Mouse (Mus musculus) neural tube, embryonic 14.5 days (tissue): ENCODE results near the gene Clgn. TPM values are rescaled to one million over a fixed set of nuclear protein-coding genes. Genes with fewer than 3 reads are reported as not detected.

ENCODE experiments used
- ATAC-seq: fragments of 200-750 bp; cut with Nextera tagmentation; 2 replicates; pipeline ENCODE4 v1.8.0; 2017; ENCODE audit warnings: low read depth, mild to moderate bottlenecking, moderate TSS enrichment, moderate library complexity
- H3K27ac ChIP-seq: fragments of 300-500 bp; sonication (generic); 2 replicates; pipeline ENCODE4 v1.5.1; 2014; ENCODE audit warnings: low read depth, mild to moderate bottlenecking, control low read depth, low read length, moderate library complexity, mixed read lengths
- H3K27me3 ChIP-seq: fragments of 300-500 bp; sonication (generic); 2 replicates; pipeline ENCODE4 v1.6.1; 2014; ENCODE audit warnings: low read length; ENCODE audit not compliant: control insufficient read depth, insufficient read depth
- H3K36me3 ChIP-seq: fragments of 300-500 bp; sonication (generic); 2 replicates; pipeline ENCODE4 v1.6.1; 2014; ENCODE audit warnings: low read length, mixed read lengths; ENCODE audit not compliant: control insufficient read depth, insufficient read depth
- H3K4me1 ChIP-seq: fragments of 300-500 bp; sonication (generic); 2 replicates; pipeline ENCODE4 v1.6.1; 2014; ENCODE audit warnings: low read length; ENCODE audit not compliant: control insufficient read depth, insufficient read depth
- H3K4me2 ChIP-seq: fragments of 300-500 bp; sonication (generic); 2 replicates; pipeline ENCODE4 v1.6.1; 2014; ENCODE audit warnings: mild to moderate bottlenecking, low read depth, low read length, control low read depth
- H3K4me3 ChIP-seq: fragments of 300-500 bp; sonication (generic); 2 replicates; pipeline ENCODE4 v1.5.1; 2014; ENCODE audit warnings: low read depth, low read length, control low read depth, mixed read lengths
- H3K9ac ChIP-seq: fragments of 300-500 bp; sonication (generic); replicated peaks from 2 replicates; pipeline ENCODE4 v1.6.1; 2014; ENCODE audit warnings: low read depth, mild to moderate bottlenecking, control low read depth, low read length, mixed read lengths
- H3K9me3 ChIP-seq: fragments of 300-500 bp; sonication (generic); 2 replicates; pipeline ENCODE4 v1.6.1; 2016; ENCODE audit warnings: low read length; ENCODE audit not compliant: control insufficient read depth
- whole genome bisulfite sequencing: fragments of 180-500 bp; shearing (Covaris S2); extraction: QIAGEN DNeasy Blood & Tissue Kit; methylation state at CpG from one replicate; pipeline ENCODE4 v1.1.7; 2014; 5-methylcytosine and 5-hydroxymethylcytosine counted together
- polyA plus RNA-seq: library from polyadenylated mRNA; unstranded; fragments of >200 nt; fragmentation: Nextera tagmentation; extraction: Ambion mirVana; gene quantifications from 2 replicates; pipeline ENCODE4 v1.2.1, GENCODE M21; 2014

Gene Clgn
- polyA plus RNA-seq, 1 experiment from 2014 or later = 15.6 TPM

DNA sequence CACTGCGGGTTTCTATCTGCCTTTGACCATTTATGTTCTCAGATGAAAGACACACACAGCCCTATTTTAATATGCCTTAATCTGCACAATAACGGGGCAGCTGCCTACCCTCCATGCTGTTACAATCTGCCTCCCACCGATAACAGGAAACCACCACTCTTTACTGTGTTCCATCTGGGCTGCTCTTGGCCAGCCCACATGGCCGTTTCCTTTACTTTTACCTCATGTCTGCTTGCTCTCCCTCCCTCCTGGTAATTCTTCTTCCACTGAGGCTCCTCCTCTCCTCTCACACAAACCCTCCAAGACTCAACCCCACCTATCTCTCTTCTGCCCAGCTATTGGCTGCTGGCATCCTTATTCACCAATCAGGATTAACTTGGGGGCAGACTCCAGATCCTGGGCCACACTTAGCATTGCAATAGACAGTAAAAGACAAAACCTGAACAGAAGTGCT, 39.4 kb downstream of the Clgn start:
- no peaks in the 10 kb centered on the region for H3K27me3 ChIP-seq
- no peak overlapping the region for H3K27ac ChIP-seq
- H3K36me3 ChIP-seq = peaks cover 5% of the 10 kb centered on the region; the same call in 1 of the 2 replicates
- no peak overlapping the region for H3K4me2 ChIP-seq
- WGBS = 67% methylated on average over 4 of the region's 4 CpGs
- ATAC-seq = no peak
- H3K4me1 ChIP-seq = no peaks in the 10 kb centered on the region
- H3K9ac ChIP-seq = no peak overlapping the region
- H3K4me3 ChIP-seq = no peak overlapping the region
- no peaks in the 10 kb centered on the region for H3K9me3 ChIP-seq

DNA sequence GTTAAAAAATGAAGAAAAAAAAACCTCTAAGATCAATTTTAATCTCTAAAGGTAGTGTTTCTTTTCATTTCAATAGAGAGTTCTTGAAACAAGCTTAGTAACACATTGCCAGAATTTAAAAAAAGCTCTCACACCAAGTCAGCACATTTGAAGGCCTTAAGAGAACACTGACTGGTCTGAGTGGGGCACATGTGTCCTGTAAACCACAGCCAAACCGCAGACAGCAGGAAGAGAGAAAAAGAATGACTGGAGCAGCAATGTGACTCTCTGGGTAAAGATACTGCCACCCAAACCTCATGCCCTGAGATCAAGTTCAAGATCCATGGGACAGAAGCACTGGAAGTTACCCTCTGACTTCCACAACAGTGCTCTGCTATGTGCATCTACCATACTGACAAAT, 47.4 kb downstream of the Clgn start:
- no peak for ATAC-seq
- no peak overlapping the region for H3K27ac ChIP-seq
- no peak overlapping the region for H3K4me2 ChIP-seq
- peaks cover 11% of the 10 kb centered on the region; the same call in 1 of the 2 replicates for H3K36me3 ChIP-seq
- no peaks in the 10 kb centered on the region for H3K9me3 ChIP-seq
- no peak overlapping the region for H3K4me3 ChIP-seq
- no peaks in the 10 kb centered on the region for H3K27me3 ChIP-seq
- WGBS = 87% methylated on average over 1 of the region's 1 CpGs
- H3K4me1 ChIP-seq = peaks cover 9% of the 10 kb centered on the region
- no peak overlapping the region for H3K9ac ChIP-seq

- H3K4me1 ChIP-seq = peaks cover 9% of the 10 kb centered on the region
- peak overlapping the region; percentile 97 for H3K9ac ChIP-seq
- H3K27ac ChIP-seq = peak overlapping the region; percentile 93
- peak overlapping the region; percentile 42 for H3K4me2 ChIP-seq
- 0 out of 2 replicates have a peak, but pooled peaks cover under 1% of the 10 kb centered on the region for H3K36me3 ChIP-seq
- WGBS = 2% methylated on average over 29 of the region's 29 CpGs
- H3K9me3 ChIP-seq = no peaks in the 10 kb centered on the region
- H3K27me3 ChIP-seq = no peaks in the 10 kb centered on the region
- peak overlapping the region; percentile 85 for H3K4me3 ChIP-seq
- no peak for ATAC-seq
Observed at GRCm38 (mm10) chr8:83441656-83442242, 52.1 kb downstream of the Clgn start.

DNA sequence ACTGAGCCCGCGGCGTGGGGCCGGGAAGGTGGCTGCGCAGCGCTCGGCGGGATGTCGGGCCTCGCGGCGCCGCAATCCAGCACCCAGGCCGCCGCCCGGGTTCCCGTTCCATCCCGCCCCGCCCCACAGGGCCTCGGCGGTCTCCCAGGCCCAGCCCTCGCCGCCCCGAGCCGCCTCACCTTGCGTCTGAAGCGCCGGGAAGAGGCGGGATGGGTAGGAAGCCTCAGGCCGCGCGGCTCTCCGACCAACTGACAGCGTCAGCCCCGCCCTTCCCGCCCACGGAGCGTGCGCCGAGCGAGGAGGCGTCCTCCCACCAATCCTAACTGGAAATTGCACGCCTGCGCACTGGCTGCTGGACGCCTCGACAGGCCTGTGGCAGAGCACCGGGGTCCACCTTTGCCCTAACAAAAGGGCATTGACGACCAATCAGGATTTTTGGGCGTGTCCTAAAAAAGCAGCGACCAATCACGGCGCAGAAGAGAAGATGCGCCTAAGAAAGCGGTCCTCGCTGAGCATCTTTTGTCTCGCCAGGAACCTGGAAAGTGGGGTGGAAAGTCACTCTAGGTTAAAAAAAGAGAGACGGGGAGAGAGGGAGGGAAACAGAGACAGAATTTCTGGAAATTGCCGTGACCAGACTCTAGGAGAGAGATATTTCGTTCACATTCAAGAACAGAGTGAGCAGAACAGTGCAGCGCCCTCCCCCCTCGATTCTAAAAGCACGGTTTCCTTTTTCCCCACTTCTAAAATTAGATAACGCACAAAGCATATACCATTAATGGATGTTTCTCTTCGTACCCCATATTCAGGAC, 52.8 kb downstream of the Clgn start:
- peak; percentile 100 for ATAC-seq
- H3K4me1 ChIP-seq = peaks cover 9% of the 10 kb centered on the region
- H3K9ac ChIP-seq = peak overlapping the region; percentile 97
- no peaks in the 10 kb centered on the region for H3K36me3 ChIP-seq
- no peaks in the 10 kb centered on the region for H3K9me3 ChIP-seq
- peak overlapping the region; percentile 70 for H3K4me2 ChIP-seq
- peak overlapping the region; percentile 93 for H3K27ac ChIP-seq
- H3K27me3 ChIP-seq = no peaks in the 10 kb centered on the region
- WGBS = under 1% methylated on average over 63 of the region's 64 CpGs
- peak overlapping the region; percentile 85 for H3K4me3 ChIP-seq

GRCm38 (mm10) chr8:83443052-83443400, 53.4 kb downstream of the Clgn start:
- 30% methylated on average over 5 of the region's 5 CpGs for WGBS

GRCm38 (mm10) chr8:83449960-83450359, 60.3 kb downstream of the Clgn start:
- 78% methylated on average over 1 of the region's 1 CpGs for WGBS

More at GRCm38 (mm10) chr8:83443052-83443400, 53.4 kb downstream of the Clgn start:
- Histone ChIP-seq H3K9me3 (no peaks in the 10 kb centered on the region), H3K4me1 (peaks cover 9% of the 10 kb centered on the region), H3K9ac (peak overlapping the region; percentile 97), H3K4me3 (peak overlapping the region; percentile 85), H3K27me3 (no peaks in the 10 kb centered on the region), H3K4me2 (peak overlapping the region; percentile 70), H3K27ac (peak overlapping the region; percentile 93), H3K36me3 (no peaks in the 10 kb centered on the region)
- ATAC-seq = peak; percentile 6; the same call in 1 of the 2 replicates

GRCm38 (mm10) chr8:83451056-83451455, 61.4 kb downstream of the Clgn start:
- H3K27me3 ChIP-seq = no peaks in the 10 kb centered on the region
- no peak for ATAC-seq

More at GRCm38 (mm10) chr8:83449960-83450359, 60.3 kb downstream of the Clgn start:
- no peaks in the 10 kb centered on the region for H3K27me3 ChIP-seq
- no peak overlapping the region for H3K4me2 ChIP-seq
- H3K9ac ChIP-seq = no peak overlapping the region
- H3K36me3 ChIP-seq = no peaks in the 10 kb centered on the region
- H3K9me3 ChIP-seq = no peaks in the 10 kb centered on the region
- ATAC-seq = no peak
- H3K27ac ChIP-seq = no peak overlapping the region
- no peaks in the 10 kb centered on the region for H3K4me1 ChIP-seq
- H3K4me3 ChIP-seq = no peak overlapping the region

DNA sequence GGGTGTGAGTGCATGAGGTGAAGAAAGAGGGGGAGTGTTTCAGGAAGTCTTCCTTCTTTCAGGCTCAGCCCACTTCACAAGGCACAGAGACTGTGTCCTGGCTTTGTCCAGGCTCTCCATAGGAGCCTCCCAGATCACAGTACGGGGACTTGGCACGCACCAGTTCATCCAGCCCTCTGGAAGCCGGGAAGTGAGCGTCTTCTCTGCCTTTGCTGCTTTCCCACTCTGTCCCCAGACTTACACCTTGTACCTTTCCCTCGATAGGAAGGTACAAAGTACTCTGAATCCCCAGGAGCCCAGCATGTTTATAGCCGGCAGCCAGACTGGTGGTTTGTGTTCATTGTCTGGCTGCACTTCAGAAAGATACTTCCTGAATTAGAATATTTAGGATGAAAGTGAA, 67.5 kb downstream of the Clgn start:
- H3K9me3 ChIP-seq = no peaks in the 10 kb centered on the region
- no peak overlapping the region for H3K4me3 ChIP-seq
- no peak overlapping the region for H3K4me2 ChIP-seq
- H3K27ac ChIP-seq = no peak overlapping the region
- H3K4me1 ChIP-seq = no peaks in the 10 kb centered on the region
- no peaks in the 10 kb centered on the region for H3K36me3 ChIP-seq
- no peak for ATAC-seq
- WGBS = 65% methylated on average over 6 of the region's 6 CpGs
- H3K27me3 ChIP-seq = no peaks in the 10 kb centered on the region
- no peak overlapping the region for H3K9ac ChIP-seq

More at GRCm38 (mm10) chr8:83451056-83451455, 61.4 kb downstream of the Clgn start:
- Histone ChIP-seq H3K27ac (no peak overlapping the region), H3K36me3 (no peaks in the 10 kb centered on the region), H3K9ac (no peak overlapping the region), H3K4me1 (no peaks in the 10 kb centered on the region), H3K4me3 (no peak overlapping the region), H3K4me2 (no peak overlapping the region), H3K9me3 (no peaks in the 10 kb centered on the region)
- 22% methylated on average over 3 of the region's 3 CpGs for WGBS

DNA sequence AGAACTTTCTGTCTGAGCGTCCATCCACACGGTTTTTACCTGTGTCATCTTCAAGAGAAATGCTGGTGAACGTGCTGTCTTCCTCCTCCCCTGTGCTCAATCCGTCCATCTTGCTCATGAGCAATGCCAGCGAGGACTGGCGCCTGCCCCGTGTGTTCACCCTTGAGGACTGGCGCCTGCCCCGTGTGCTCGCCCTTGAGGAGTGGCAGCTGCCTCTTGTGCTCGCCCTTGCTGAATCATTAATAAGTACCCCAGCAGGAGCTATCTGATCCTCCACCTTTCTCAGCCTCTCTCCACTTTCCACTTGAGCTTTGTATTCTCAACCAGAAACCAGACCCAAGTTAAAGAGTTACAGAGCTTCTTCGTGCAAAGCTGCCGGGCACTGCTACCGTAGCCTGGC, 68.6 kb downstream of the Clgn start, which contains the start of gene Scoc:
TSS of gene Scoc (minus strand) at position 170 of the 400 bp plus-strand sequence.
- no peaks in the 10 kb centered on the region for H3K27me3 ChIP-seq
- ATAC-seq = no peak
- H3K4me2 ChIP-seq = no peak within 1 kb of the TSS
- H3K4me1 ChIP-seq = no peaks in the 10 kb centered on the region
- H3K9ac ChIP-seq = no peak within 1 kb of the TSS
- H3K27ac ChIP-seq = no peak within 1 kb of the TSS
- no peaks in the 10 kb centered on the region for H3K36me3 ChIP-seq
- no peak within 1 kb of the TSS for H3K4me3 ChIP-seq
- no peaks in the 10 kb centered on the region for H3K9me3 ChIP-seq
- 87% methylated on average over 14 of the region's 14 CpGs for WGBS
